Mouse (Mus musculus) lung, adult 2 months (tissue): ENCODE measurements around the gene 1700088E04Rik. TPM values are rescaled to one million over a fixed set of nuclear protein-coding genes. Genes with fewer than 3 reads are reported as not detected.
A peak's percentile ranks its signal among the peaks of the same experiment; 100 is the strongest.

Source experiments
- DNase-seq: peaks from one replicate; pipeline ENCODE4 v3.0.0; 2022
- H3K4me1 ChIP-seq: fragments of 200-500 bp; 2 replicates; pipeline ENCODE4 v1.6.1; 2011; ENCODE audit warnings: low read length; ENCODE audit not compliant: control insufficient read depth, insufficient read depth
- H3K4me3 ChIP-seq: fragments of 200-500 bp; replicated peaks from 2 replicates; pipeline ENCODE3; 2011; ENCODE audit warnings: low read depth, mild to moderate bottlenecking, control low read depth, low read length; ENCODE audit errors: extremely low read depth
- CTCF ChIP-seq: fragments of 200-500 bp; IDR thresholded peaks from 2 replicates; pipeline ENCODE4 v1.5.1; 2011; ENCODE audit warnings: mild to moderate bottlenecking, low read length, control low read depth; ENCODE audit not compliant: insufficient read depth
- POLR2A ChIP-seq: fragments of 200-500 bp; IDR thresholded peaks from 2 replicates; pipeline ENCODE4 v1.6.1; 2011; ENCODE audit warnings: low read depth, mild to moderate bottlenecking, control low read depth, low read length, borderline replicate concordance; ENCODE audit errors: extremely low read depth
- WGBS: fragments of 180-500 bp; shearing (Covaris S2); methylation state at CpG from one replicate; pipeline ENCODE4 v1.1.7; 2018; 5-methylcytosine and 5-hydroxymethylcytosine counted together
- polyA plus RNA-seq: library from polyadenylated mRNA; depleted of rRNA; stranded (reverse); fragments of >200 nt; gene quantifications from 2 replicates; pipeline ENCODE4 v1.2.3, GENCODE M21; 2012; rRNA removed

The 1700088E04Rik gene
- 20.1 and 20.8 TPM in 2 replicates for polyA plus RNA-seq

GRCm38 (mm10) chr15:79140866-79141565, at the start of gene 1700088E04Rik, which contains the start of gene Polr2f:
Gene 1700088E04Rik, minus strand, starts transcription at chr15:79141253.
Gene Polr2f, plus strand, starts transcription at chr15:79141009.
- H3K4me3 ChIP-seq, result peak within 1 kb of the TSS; percentile 98

DNA sequence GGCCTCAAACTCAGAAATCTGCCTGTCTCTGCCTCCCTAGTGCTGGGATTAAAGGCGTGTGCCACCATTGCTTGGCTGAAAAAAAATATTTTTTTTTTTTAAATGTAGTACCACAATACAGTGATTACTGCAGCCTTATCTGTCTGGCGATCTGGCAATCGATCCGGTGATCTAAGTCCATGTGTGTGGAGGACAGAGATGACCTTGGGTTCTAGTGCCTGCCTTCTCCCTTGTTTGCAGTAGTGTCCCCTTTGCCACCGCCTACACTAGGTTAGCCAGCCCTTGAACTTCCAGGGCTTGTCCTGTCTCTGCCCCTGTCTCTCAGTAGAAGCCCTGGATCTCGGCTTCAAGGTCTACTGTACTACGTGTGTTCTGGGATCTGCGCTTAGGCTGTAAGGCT, 46.8 kb upstream of the 1700088E04Rik start:
- 92% methylated on average over 8 of the region's 8 CpGs for WGBS
- no peak for TF ChIP-seq CTCF
- TF ChIP-seq POLR2A, result no peak
- no peak for DNase-seq
- Histone ChIP-seq H3K4me3 (no peak overlapping the region), H3K4me1 (no peaks in the 10 kb centered on the region)

More at GRCm38 (mm10) chr15:79140866-79141565, at the start of gene 1700088E04Rik, which contains the start of gene Polr2f:
- peak; percentile 94 for DNase-seq
- under 1% methylated on average over 57 of the region's 57 CpGs for WGBS
- peaks cover 3% of the 10 kb centered on the region for H3K4me1 ChIP-seq
- TF ChIP-seq POLR2A (peak; percentile 97), CTCF (no peak)

- DNase-seq, result no peak
- H3K4me1 ChIP-seq, result no peaks in the 10 kb centered on the region
- WGBS, result 31% methylated on average over 10 of the region's 10 CpGs
- no peak overlapping the region for H3K4me3 ChIP-seq
- TF ChIP-seq POLR2A (no peak), CTCF (no peak)
These were observed 44.2 kb upstream of the 1700088E04Rik start for GRCm38 (mm10) chr15:79185213-79185612.

- no peak for TF ChIP-seq POLR2A
- no peak for TF ChIP-seq CTCF
- Histone ChIP-seq H3K4me1 (no peaks in the 10 kb centered on the region), H3K4me3 (no peak overlapping the region)
- no peak for DNase-seq
- 75% methylated on average over 6 of the region's 6 CpGs for WGBS
These were observed 35.9 kb upstream of the 1700088E04Rik start for GRCm38 (mm10) chr15:79176905-79177304.

DNA sequence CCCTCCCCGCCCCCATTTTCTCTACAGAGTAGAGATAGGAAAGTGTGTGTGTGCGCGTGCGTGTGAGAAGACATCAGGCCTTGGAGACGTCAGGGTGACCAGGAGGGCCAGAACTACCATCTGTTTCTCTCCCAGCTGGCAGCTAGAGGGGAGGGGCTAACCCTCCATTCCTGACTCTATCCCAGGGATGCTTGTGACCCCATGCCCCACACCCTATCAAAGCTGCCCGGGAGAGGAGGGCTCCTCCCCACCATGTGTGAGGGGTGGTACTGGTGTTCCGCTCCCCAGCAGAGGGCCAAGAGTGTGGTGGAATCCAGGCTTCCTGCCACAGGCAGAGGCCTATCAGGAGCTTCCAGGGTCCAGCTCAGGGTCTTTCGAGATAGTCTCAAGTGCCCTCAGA, 25.7 kb upstream of the 1700088E04Rik start:
- TF ChIP-seq POLR2A, result no peak
- no peak for TF ChIP-seq CTCF
- DNase-seq, result no peak
- Histone ChIP-seq H3K4me1 (no peaks in the 10 kb centered on the region), H3K4me3 (no peak overlapping the region)
- 60% methylated on average over 8 of the region's 8 CpGs for WGBS

DNA sequence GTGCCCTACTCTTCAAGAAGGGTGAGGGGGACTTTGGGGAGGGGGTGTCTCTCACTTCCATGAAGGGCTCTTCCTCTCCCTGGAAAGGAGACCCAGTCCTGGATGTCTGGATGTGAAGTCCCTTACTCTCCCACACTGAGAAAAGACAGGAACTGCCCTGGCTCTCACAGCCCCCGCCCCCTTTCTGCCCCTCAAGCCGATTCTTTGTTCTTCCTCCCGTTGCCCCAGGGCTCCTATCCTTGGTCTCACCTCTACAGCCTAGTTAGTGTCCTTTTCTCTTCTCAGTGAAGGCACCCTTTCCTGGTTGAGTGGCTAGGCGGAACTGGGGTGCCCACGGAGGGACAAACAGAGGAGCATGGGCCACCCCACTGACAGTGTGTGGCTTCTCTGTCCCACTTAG, 24.1 kb upstream of the 1700088E04Rik start, which contains the start of gene Sox10:
Gene Sox10, minus strand, starts transcription at position 101 of the 400 bp plus-strand sequence.
- DNase-seq, result no peak
- no peak within 1 kb of the TSS for H3K4me3 ChIP-seq
- TF ChIP-seq POLR2A (no peak), CTCF (no peak)
- WGBS, result 66% methylated on average over 5 of the region's 5 CpGs
- no peaks in the 10 kb centered on the region for H3K4me1 ChIP-seq

DNA sequence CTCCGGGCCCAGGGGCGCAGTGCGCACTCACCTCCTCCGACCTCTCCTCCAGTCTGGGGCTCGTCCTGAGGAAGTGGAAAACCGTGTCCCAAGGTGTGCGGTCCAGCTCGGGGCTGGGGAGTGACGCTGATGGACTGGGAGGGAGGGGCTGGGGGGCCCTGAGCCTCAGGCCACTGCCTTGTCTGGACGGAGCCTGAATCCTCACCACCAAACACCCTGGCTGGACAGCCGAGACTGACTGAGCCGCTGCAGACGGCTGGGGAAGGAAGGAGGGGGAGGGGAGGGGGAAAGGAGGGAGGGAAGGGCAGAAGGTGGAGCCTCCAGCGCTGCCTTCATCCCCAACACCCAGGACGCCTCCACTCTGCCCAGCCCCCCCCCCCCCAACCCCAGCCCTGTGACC, 23.2 kb upstream of the 1700088E04Rik start:
- TF ChIP-seq POLR2A (no peak), CTCF (no peak)
- WGBS, result 12% methylated on average over 14 of the region's 15 CpGs
- DNase-seq, result no peak
- Histone ChIP-seq H3K4me3 (no peak overlapping the region), H3K4me1 (no peaks in the 10 kb centered on the region)

DNA sequence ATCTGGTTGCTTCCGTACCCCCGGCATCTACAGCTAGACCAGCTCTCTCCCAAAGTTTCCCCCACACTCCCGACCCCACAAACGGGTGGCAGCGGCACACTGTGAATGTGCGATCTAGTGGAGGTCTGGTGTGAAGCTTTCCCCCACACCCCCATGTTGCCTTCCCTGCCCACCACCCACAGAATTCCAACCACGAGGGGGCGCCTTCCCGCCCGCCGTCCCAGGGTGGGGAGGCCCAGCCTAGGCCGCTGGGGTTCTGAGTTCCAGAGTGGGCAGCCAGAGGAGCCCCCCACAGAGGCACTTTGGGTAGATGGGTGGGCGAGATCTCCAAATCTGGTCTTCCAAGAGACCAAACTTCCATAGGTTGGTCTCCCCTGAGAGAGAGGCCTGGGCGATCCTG, 21.8 kb upstream of the 1700088E04Rik start:
- H3K4me1 ChIP-seq, result no peaks in the 10 kb centered on the region
- TF ChIP-seq POLR2A, result no peak
- TF ChIP-seq CTCF, result no peak
- H3K4me3 ChIP-seq, result no peak overlapping the region
- no peak for DNase-seq
- 42% methylated on average over 14 of the region's 14 CpGs for WGBS

- H3K4me1 ChIP-seq, result no peaks in the 10 kb centered on the region
- no peak for DNase-seq
- TF ChIP-seq POLR2A, result no peak
- TF ChIP-seq CTCF, result no peak
- WGBS, result 61% methylated on average over 7 of the region's 7 CpGs
- no peak overlapping the region for H3K4me3 ChIP-seq
These were observed 21.2 kb upstream of the 1700088E04Rik start for GRCm38 (mm10) chr15:79162301-79162700.

- DNase-seq, result no peak
- no peak overlapping the region for H3K4me3 ChIP-seq
- no peaks in the 10 kb centered on the region for H3K4me1 ChIP-seq
- no peak for TF ChIP-seq CTCF
- TF ChIP-seq POLR2A, result no peak
- WGBS, result 31% methylated on average over 3 of the region's 3 CpGs
These were observed 14.5 kb upstream of the 1700088E04Rik start for GRCm38 (mm10) chr15:79155572-79155971.

DNA sequence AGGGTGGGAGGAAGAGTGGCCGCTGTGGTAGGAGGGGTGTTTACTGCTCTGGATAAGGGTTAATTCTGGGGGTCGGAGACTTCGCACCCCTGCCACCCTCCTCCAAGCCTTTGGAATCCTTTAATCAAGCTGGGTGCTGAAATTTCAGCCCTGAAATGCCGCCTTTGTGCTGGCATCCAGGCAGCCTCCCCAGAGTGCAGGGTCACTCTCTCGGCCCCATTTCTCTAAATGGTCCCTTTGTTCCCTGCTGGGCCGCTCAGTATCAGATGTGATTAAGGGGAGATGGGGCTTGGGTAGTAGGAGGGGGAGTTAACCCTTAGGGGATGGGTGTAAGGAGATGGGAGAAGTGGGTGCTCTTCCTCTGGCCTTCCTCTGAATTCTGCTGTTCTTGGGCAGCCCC, 11.7 kb upstream of the 1700088E04Rik start:
- no peak for DNase-seq
- WGBS, result 69% methylated on average over 6 of the region's 6 CpGs
- no peak overlapping the region for H3K4me3 ChIP-seq
- H3K4me1 ChIP-seq, result no peaks in the 10 kb centered on the region
- TF ChIP-seq CTCF (no peak), POLR2A (no peak)
